24 mouse cellular contexts compared by ENCODE assay signal in genomic region chr8:92313707-92314106, GRCm38 (mm10). TPM values are rescaled to one million over a fixed set of nuclear protein-coding genes. Genes with fewer than 3 reads are reported as not detected.
DNase-seq lines count a peak whose midpoint lies in the region; ATAC-seq lines count a peak whose summit lies in the region.
"Had no signal": no experiment of that assay in that cellular context is flagged by ENCODE, and none has a peak within 500 bp of the region (broad histone marks: within the 10 kb centered on the region; RNA-seq: fewer than 3 reads in every experiment).

No protein-coding gene starts in this region.

- intact Hi-C loops in heart, postnatal 36 days (cut with DNase I): no loop called here

- H3K4me3 ChIP-seq in lung, embryonic 16.5 days (ENCODE audit: low read length): no peak overlapping the region
- H3K4me3 ChIP-seq: embryonic facial prominence, embryonic 10.5 days; embryonic facial prominence, embryonic 12.5 days; forebrain, embryonic 13.5 days; forebrain, embryonic 15.5 days had no signal

- H3K4me2 ChIP-seq in lung, embryonic 16.5 days (ENCODE audit: low read depth, low read length): no peak overlapping the region
- H3K4me2 ChIP-seq: embryonic facial prominence, embryonic 12.5 days; forebrain, embryonic 13.5 days; forebrain, embryonic 15.5 days had no signal

- H3K36me3 ChIP-seq in lung, embryonic 16.5 days (ENCODE audit: control insufficient read depth, insufficient read depth, low read length): no peaks in the 10 kb centered on the region
- H3K36me3 ChIP-seq: embryonic facial prominence, embryonic 10.5 days; embryonic facial prominence, embryonic 12.5 days; forebrain, embryonic 15.5 days; G1E had no signal

- no peak overlapping the region for H3K27ac ChIP-seq in lung, embryonic 16.5 days (ENCODE audit: low read length)
- H3K27ac ChIP-seq: embryonic facial prominence, embryonic 10.5 days; embryonic facial prominence, embryonic 12.5 days; forebrain, embryonic 13.5 days; forebrain, embryonic 15.5 days had no signal

- H3K27me3 ChIP-seq in lung, embryonic 16.5 days (ENCODE audit: control insufficient read depth, insufficient read depth, low read depth, low read length): peaks cover 32% of the 10 kb centered on the region
- H3K27me3 ChIP-seq: CH12.LX; embryonic facial prominence, embryonic 12.5 days; forebrain, embryonic 15.5 days; Patski had no signal

- DNase-seq in heart, adult 11 months: peak; percentile 12
- no peak for DNase-seq in heart, postnatal 36 days
- no peak for DNase-seq in lung, postnatal 10 days
- DNase-seq in lung, postnatal 25 days (ENCODE audit: low spot score): peak; percentile 43
- no peak for DNase-seq in lung, postnatal 4 days
- DNase-seq: adrenal gland, adult 8-10 months; adrenal gland, postnatal 14 days; adrenal gland, postnatal 36 days; B cell, adult 2 months; cerebellum, adult 11-12 months; cerebellum, adult 2 months; cerebellum, adult 9-10 months; cerebellum, postnatal 10 days; cerebellum, postnatal 25 days had no signal

- peak; percentile 61 for ATAC-seq in lung, embryonic 16.5 days (ENCODE audit: low read depth)
- ATAC-seq: activated CD4-positive, CD25-positive, alpha-beta regulatory T cell, adult 4 months; CD4-positive, CD25-positive, alpha-beta regulatory T cell, adult 4 months; forebrain, embryonic 13.5 days; forebrain, embryonic 15.5 days; Patski had no signal

- WGBS in lung, embryonic 16.5 days: 53% methylated on average over 3 of the region's 3 CpGs

- H3K4me1 ChIP-seq in lung, embryonic 16.5 days (replicated peaks; ENCODE audit: control insufficient read depth, insufficient read depth, low read length): peaks cover 9% of the 10 kb centered on the region
- H3K4me1 ChIP-seq: forebrain, embryonic 13.5 days; forebrain, embryonic 15.5 days had no signal

- H3K9me3 ChIP-seq in lung, embryonic 16.5 days (ENCODE audit: control insufficient read depth, low read length): no peaks in the 10 kb centered on the region
- H3K9me3 ChIP-seq: embryonic facial prominence, embryonic 10.5 days; embryonic facial prominence, embryonic 12.5 days; forebrain, embryonic 13.5 days; forebrain, embryonic 15.5 days; G1E had no signal

- no peak overlapping the region for H3K9ac ChIP-seq in lung, embryonic 16.5 days (ENCODE audit: low read length)
- H3K9ac ChIP-seq: embryonic facial prominence, embryonic 12.5 days; forebrain, embryonic 13.5 days; forebrain, embryonic 15.5 days had no signal

RNA-seq across cellular contexts. Expression of gene Irx5, which starts 43.7 kb away (rescaled TPM):
- total RNA-seq in heart, postnatal 36 days (2021): 10 to 100 TPM; 10.2 to 12.9 TPM
- 10.4 and 11.9 TPM in 2 replicates for polyA plus RNA-seq in lung, embryonic 16.5 days (2015; fragmentation: Nextera tagmentation; extraction: Ambion mirVana)
- total RNA-seq: CH12.LX had no signal
- polyA plus RNA-seq: activated CD4-positive, CD25-positive, alpha-beta regulatory T cell, adult 4 months; CD4-positive, CD25-positive, alpha-beta regulatory T cell, adult 4 months had no signal

Comparison
In these comparisons a context has a peak if more than half of its experiments do, and no peak if none do; other contexts are left out.
1. DNase-seq: peak in heart, adult 11 months (single experiment) and lung, postnatal 25 days (single experiment); none in heart, postnatal 36 days (0 of 2), lung, postnatal 10 days (single experiment) and lung, postnatal 4 days (0 of 2).